Mouse (Mus musculus): ENCODE measurements around the gene Amigo2. TPM values are rescaled to one million over a fixed set of nuclear protein-coding genes. Genes with fewer than 3 reads are reported as not detected.

Amigo2 gene
- total and polyA plus RNA-seq, 3 experiments: 0.16 TPM; not detected in 2

- H3K9me3 ChIP-seq (replicated peaks): peaks cover 67% of the 10 kb centered on the region
- no peaks in the 10 kb centered on the region for H3K27me3 ChIP-seq (ENCODE audit: insufficient read depth, low read length)
- no peak for DNase-seq (ENCODE audit: low spot score)
- H3K36me3 ChIP-seq (replicated peaks): no peaks in the 10 kb centered on the region
- no peak overlapping the region for H3K4me3 ChIP-seq (ENCODE audit: low read depth, low read length)
- TF ChIP-seq CTCF (IDR thresholded peaks at IDR 0.05; ENCODE audit: low read depth, low read length): no peak
- no peak for ATAC-seq (ENCODE audit: extremely low read depth, insufficient number of reproducible peaks, low FRiP score, poor library complexity, severe bottlenecking)
- H3K4me1 ChIP-seq (ENCODE audit: insufficient read depth, low read depth, low read length): no peaks in the 10 kb centered on the region
These were observed 5.5 kb upstream of the Amigo2 start for GRCm38 (mm10) chr15:97252493-97253034.

GRCm38 (mm10) chr15:97249322-97249721, 2.2 kb upstream of the Amigo2 start:
- DNase-seq (ENCODE audit: low spot score): no peak
- TF ChIP-seq TAL1 (conservative IDR thresholded peaks at IDR 0.05; ENCODE audit: low read depth, low read length) (no peak), POLR2AphosphoS5 (IDR thresholded peaks at IDR 0.05; ENCODE audit: insufficient replicate concordance, low read depth, low read length) (no peak), GATA1 (IDR thresholded peaks at IDR 0.05; ENCODE audit: borderline replicate concordance, low read length) (no peak), GATA2 (IDR thresholded peaks at IDR 0.05; ENCODE audit: borderline replicate concordance, low read depth, low read length) (no peak), CTCF (IDR thresholded peaks at IDR 0.05; ENCODE audit: low read depth, low read length) (no peak)
- no peaks in the 10 kb centered on the region for H3K36me3 ChIP-seq (replicated peaks)
- no peaks in the 10 kb centered on the region for H3K27me3 ChIP-seq (ENCODE audit: insufficient read depth, low read length)
- peaks cover 72% of the 10 kb centered on the region for H3K9me3 ChIP-seq (replicated peaks)
- ATAC-seq (ENCODE audit: extremely low read depth, insufficient number of reproducible peaks, low FRiP score, poor library complexity, severe bottlenecking): no peak
- H3K4me1 ChIP-seq (ENCODE audit: insufficient read depth, low read depth, low read length): no peaks in the 10 kb centered on the region
- H3K4me3 ChIP-seq (ENCODE audit: low read depth, low read length): no peak overlapping the region

GRCm38 (mm10) chr15:97248296-97248695, 1.2 kb upstream of the Amigo2 start:
- no peaks in the 10 kb centered on the region for H3K27me3 ChIP-seq (ENCODE audit: insufficient read depth, low read length)
- H3K4me1 ChIP-seq (ENCODE audit: insufficient read depth, low read depth, low read length): no peaks in the 10 kb centered on the region
- no peak overlapping the region for H3K4me3 ChIP-seq (ENCODE audit: low read depth, low read length)
- ATAC-seq (ENCODE audit: extremely low read depth, insufficient number of reproducible peaks, low FRiP score, poor library complexity, severe bottlenecking): no peak
- DNase-seq (ENCODE audit: low spot score): no peak
- H3K36me3 ChIP-seq (replicated peaks): no peaks in the 10 kb centered on the region
- H3K9me3 ChIP-seq (replicated peaks): peaks cover 75% of the 10 kb centered on the region
- no peak for TF ChIP-seq CTCF (IDR thresholded peaks at IDR 0.05; ENCODE audit: low read depth, low read length)
- no peak for TF ChIP-seq GATA1 (IDR thresholded peaks at IDR 0.05; ENCODE audit: borderline replicate concordance, low read length)
- TF ChIP-seq GATA2 (IDR thresholded peaks at IDR 0.05; ENCODE audit: borderline replicate concordance, low read depth, low read length): no peak
- no peak for TF ChIP-seq POLR2AphosphoS5 (IDR thresholded peaks at IDR 0.05; ENCODE audit: insufficient replicate concordance, low read depth, low read length)
- TF ChIP-seq TAL1 (conservative IDR thresholded peaks at IDR 0.05; ENCODE audit: low read depth, low read length): no peak

- Histone ChIP-seq H3K27me3 (ENCODE audit: insufficient read depth, low read length) (no peaks in the 10 kb centered on the region), H3K36me3 (replicated peaks) (no peaks in the 10 kb centered on the region), H3K4me3 (ENCODE audit: low read depth, low read length) (no peak overlapping the region; the same call in 1 of the 2 replicates), H3K4me1 (ENCODE audit: insufficient read depth, low read depth, low read length) (no peaks in the 10 kb centered on the region), H3K9me3 (replicated peaks) (peaks cover 76% of the 10 kb centered on the region)
- TF ChIP-seq POLR2AphosphoS5 (IDR thresholded peaks at IDR 0.05; ENCODE audit: insufficient replicate concordance, low read depth, low read length) (no peak), GATA2 (IDR thresholded peaks at IDR 0.05; ENCODE audit: borderline replicate concordance, low read depth, low read length) (no peak), CTCF (IDR thresholded peaks at IDR 0.05; ENCODE audit: low read depth, low read length) (no peak), TAL1 (conservative IDR thresholded peaks at IDR 0.05; ENCODE audit: low read depth, low read length) (no peak), GATA1 (IDR thresholded peaks at IDR 0.05; ENCODE audit: borderline replicate concordance, low read length) (no peak)
- no peak for DNase-seq (ENCODE audit: low spot score)
- no peak for ATAC-seq (ENCODE audit: extremely low read depth, insufficient number of reproducible peaks, low FRiP score, poor library complexity, severe bottlenecking)
These were observed 689 bp upstream of the Amigo2 start for GRCm38 (mm10) chr15:97247791-97248161.

GRCm38 (mm10) chr15:97246256-97246655, 831 bp downstream of the Amigo2 start:
- no peaks in the 10 kb centered on the region for H3K27me3 ChIP-seq (ENCODE audit: insufficient read depth, low read length)
- no peak for ATAC-seq (ENCODE audit: extremely low read depth, insufficient number of reproducible peaks, low FRiP score, poor library complexity, severe bottlenecking)

GRCm38 (mm10) chr15:97245392-97245791, 1.7 kb downstream of the Amigo2 start:
- no peak overlapping the region for H3K4me3 ChIP-seq (ENCODE audit: low read depth, low read length)
- H3K27me3 ChIP-seq (ENCODE audit: insufficient read depth, low read length): no peaks in the 10 kb centered on the region
- ATAC-seq (ENCODE audit: extremely low read depth, insufficient number of reproducible peaks, low FRiP score, poor library complexity, severe bottlenecking) (no peak), DNase-seq (ENCODE audit: low spot score) (no peak)
- H3K4me1 ChIP-seq (ENCODE audit: insufficient read depth, low read depth, low read length): no peaks in the 10 kb centered on the region
- TF ChIP-seq GATA1 (IDR thresholded peaks at IDR 0.05; ENCODE audit: borderline replicate concordance, low read length) (no peak), CTCF (IDR thresholded peaks at IDR 0.05; ENCODE audit: low read depth, low read length) (no peak), POLR2AphosphoS5 (IDR thresholded peaks at IDR 0.05; ENCODE audit: insufficient replicate concordance, low read depth, low read length) (no peak), TAL1 (conservative IDR thresholded peaks at IDR 0.05; ENCODE audit: low read depth, low read length) (no peak), GATA2 (IDR thresholded peaks at IDR 0.05; ENCODE audit: borderline replicate concordance, low read depth, low read length) (no peak)
- H3K36me3 ChIP-seq (replicated peaks): no peaks in the 10 kb centered on the region
- H3K9me3 ChIP-seq (replicated peaks): peaks cover 74% of the 10 kb centered on the region

More at GRCm38 (mm10) chr15:97246256-97246655, 831 bp downstream of the Amigo2 start:
- H3K36me3 ChIP-seq (replicated peaks): no peaks in the 10 kb centered on the region
- H3K4me3 ChIP-seq (ENCODE audit: low read depth, low read length): no peak overlapping the region
- H3K9me3 ChIP-seq (replicated peaks): peaks cover 71% of the 10 kb centered on the region
- TF ChIP-seq TAL1 (conservative IDR thresholded peaks at IDR 0.05; ENCODE audit: low read depth, low read length) (no peak), CTCF (IDR thresholded peaks at IDR 0.05; ENCODE audit: low read depth, low read length) (no peak), GATA1 (IDR thresholded peaks at IDR 0.05; ENCODE audit: borderline replicate concordance, low read length) (no peak), GATA2 (IDR thresholded peaks at IDR 0.05; ENCODE audit: borderline replicate concordance, low read depth, low read length) (no peak), POLR2AphosphoS5 (IDR thresholded peaks at IDR 0.05; ENCODE audit: insufficient replicate concordance, low read depth, low read length) (no peak)
- no peak for DNase-seq (ENCODE audit: low spot score)
- H3K4me1 ChIP-seq (ENCODE audit: insufficient read depth, low read depth, low read length): no peaks in the 10 kb centered on the region
